Mouse (Mus musculus) heart, postnatal 0 days (tissue): ENCODE measurements at regions not wholly inside any gene's neighbourhood (a gene's known extent, or its start where the extent isn't known, plus 50 kb on each side); places are given as distances from the start of the nearest gene placed in this dataset.

Source experiments
- ATAC-seq: fragments of 200-750 bp; cut with Nextera tagmentation; 2 replicates; pipeline ENCODE4 v1.8.0; 2017; ENCODE audit warnings: low read depth, moderate number of reproducible peaks, moderate library complexity; ENCODE audit not compliant: insufficient read depth
- DNase-seq: peaks from one replicate; pipeline ENCODE4 v3.0.0-alpha.2; 2016; ENCODE audit warnings: low spot score
- H3K27ac ChIP-seq: fragments of 300-500 bp; sonication (generic); 2 replicates; pipeline ENCODE4 v1.5.1; 2014; ENCODE audit warnings: low read depth, mild to moderate bottlenecking
- H3K27me3 ChIP-seq: fragments of 300-500 bp; sonication (generic); 2 replicates; pipeline ENCODE4 v1.6.1; 2014; ENCODE audit warnings: low read length, mixed read lengths; ENCODE audit not compliant: control insufficient read depth, insufficient read depth
- H3K36me3 ChIP-seq: fragments of 300-500 bp; sonication (generic); replicated peaks from 2 replicates; pipeline ENCODE4 v1.6.1; 2014; ENCODE audit warnings: low read length, mixed read lengths; ENCODE audit not compliant: control insufficient read depth, insufficient read depth
- H3K4me1 ChIP-seq: fragments of 300-500 bp; sonication (generic); 2 replicates; pipeline ENCODE4 v1.6.1; 2014; ENCODE audit warnings: antibody characterized with exemption; ENCODE audit not compliant: control insufficient read depth, insufficient read depth
- H3K4me2 ChIP-seq: fragments of 300-500 bp; sonication (generic); 2 replicates; pipeline ENCODE4 v1.6.1; 2014; ENCODE audit warnings: low read depth, mild to moderate bottlenecking, low read length, moderate library complexity
- H3K4me3 ChIP-seq: fragments of 300-500 bp; sonication (generic); 2 replicates; pipeline ENCODE4 v1.5.1; 2014; ENCODE audit warnings: low read depth, low read length
- H3K9ac ChIP-seq: fragments of 300-500 bp; sonication (generic); replicated peaks from 2 replicates; pipeline ENCODE4 v1.6.1; 2014; ENCODE audit warnings: low read depth, low read length, mixed read lengths
- H3K9me3 ChIP-seq: fragments of 300-500 bp; sonication (generic); replicated peaks from 2 replicates; pipeline ENCODE4 v1.6.1; 2016; ENCODE audit warnings: low read length; ENCODE audit not compliant: control insufficient read depth
- CTCF ChIP-seq: IDR thresholded peaks from 2 replicates; pipeline ENCODE4 v1.5.1; 2016; ENCODE audit warnings: antibody characterized with exemption, control low read depth, low read depth
- EP300 ChIP-seq: IDR thresholded peaks from 2 replicates; pipeline ENCODE4 v1.6.1; 2016; ENCODE audit warnings: antibody characterized with exemption, low read depth
- WGBS: fragments of 180-500 bp; shearing (Covaris S2); extraction: QIAGEN DNeasy Blood & Tissue Kit; methylation state at CpG from one replicate; pipeline ENCODE4 v1.1.7; 2014; 5-methylcytosine and 5-hydroxymethylcytosine counted together

DNA sequence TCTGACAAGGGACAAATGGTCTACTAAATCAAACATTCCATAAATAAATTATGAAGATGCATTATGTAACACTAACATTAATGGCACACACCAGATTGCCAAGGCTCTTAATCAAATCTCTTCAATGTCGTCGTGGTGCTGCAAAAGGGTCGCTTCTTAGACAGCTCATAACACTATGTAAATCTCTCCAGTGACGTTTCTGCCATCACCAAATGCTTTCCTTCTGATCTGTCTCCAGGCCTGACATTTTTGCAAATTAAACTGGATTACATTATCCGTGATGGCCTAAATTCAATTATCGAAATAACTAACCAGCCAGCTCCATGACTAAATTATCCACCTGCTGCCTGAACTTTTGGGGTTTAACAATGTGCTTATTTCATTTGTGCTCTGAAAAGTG is 356.4 kb downstream of the Kif16b start:
- ATAC-seq (no peak), DNase-seq (no peak)
- no peaks in the 10 kb centered on the region for H3K27me3 ChIP-seq
- no peak overlapping the region for H3K4me3 ChIP-seq
- H3K9ac ChIP-seq = no peak overlapping the region
- H3K9me3 ChIP-seq = no peaks in the 10 kb centered on the region
- no peak for TF ChIP-seq EP300
- no peak for TF ChIP-seq CTCF
- no peak overlapping the region for H3K4me2 ChIP-seq
- no peaks in the 10 kb centered on the region for H3K36me3 ChIP-seq
- no peaks in the 10 kb centered on the region for H3K4me1 ChIP-seq
- 66% methylated on average over 6 of the region's 6 CpGs for WGBS
- H3K27ac ChIP-seq = no peak overlapping the region

- TF ChIP-seq CTCF = no peak
- TF ChIP-seq EP300 = no peak
- DNase-seq (no peak), ATAC-seq (no peak)
- Histone ChIP-seq H3K9ac (no peak overlapping the region), H3K4me1 (no peaks in the 10 kb centered on the region), H3K4me3 (no peak overlapping the region), H3K4me2 (no peak overlapping the region), H3K9me3 (no peaks in the 10 kb centered on the region), H3K27me3 (no peaks in the 10 kb centered on the region), H3K27ac (no peak overlapping the region), H3K36me3 (no peaks in the 10 kb centered on the region)
- 28% methylated on average over 1 of the region's 1 CpGs for WGBS
These were observed 361.4 kb downstream of the Kif16b start for GRCm38 (mm10) chr2:142539980-142540379.

DNA sequence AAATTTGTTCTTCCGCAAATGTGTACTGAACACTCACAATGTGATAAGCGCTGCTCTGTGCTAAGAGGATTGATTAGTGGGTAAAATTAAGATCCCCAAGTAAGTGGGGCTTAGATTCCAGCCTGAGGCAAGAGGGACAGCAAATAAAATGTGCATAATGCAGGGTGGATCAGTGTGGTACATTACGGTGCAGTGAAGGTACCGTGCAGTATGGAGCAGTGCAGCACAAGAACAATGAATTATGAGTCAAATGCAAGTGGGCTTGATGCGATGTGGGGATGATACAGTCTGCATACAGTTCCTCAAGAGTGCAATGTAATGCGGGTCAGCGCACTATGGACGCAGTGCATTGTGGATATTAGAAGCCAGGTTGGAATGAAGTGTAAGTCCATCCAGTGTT is 367.8 kb downstream of the Kif16b start:
- H3K4me1 ChIP-seq = no peaks in the 10 kb centered on the region
- 90% methylated on average over 8 of the region's 8 CpGs for WGBS
- no peak for TF ChIP-seq EP300
- no peak for TF ChIP-seq CTCF
- H3K27me3 ChIP-seq = no peaks in the 10 kb centered on the region
- H3K27ac ChIP-seq = no peak overlapping the region
- no peak for DNase-seq
- H3K36me3 ChIP-seq = no peaks in the 10 kb centered on the region
- H3K4me3 ChIP-seq = no peak overlapping the region
- no peak overlapping the region for H3K4me2 ChIP-seq
- ATAC-seq = no peak
- H3K9me3 ChIP-seq = no peaks in the 10 kb centered on the region
- H3K9ac ChIP-seq = no peak overlapping the region

DNA sequence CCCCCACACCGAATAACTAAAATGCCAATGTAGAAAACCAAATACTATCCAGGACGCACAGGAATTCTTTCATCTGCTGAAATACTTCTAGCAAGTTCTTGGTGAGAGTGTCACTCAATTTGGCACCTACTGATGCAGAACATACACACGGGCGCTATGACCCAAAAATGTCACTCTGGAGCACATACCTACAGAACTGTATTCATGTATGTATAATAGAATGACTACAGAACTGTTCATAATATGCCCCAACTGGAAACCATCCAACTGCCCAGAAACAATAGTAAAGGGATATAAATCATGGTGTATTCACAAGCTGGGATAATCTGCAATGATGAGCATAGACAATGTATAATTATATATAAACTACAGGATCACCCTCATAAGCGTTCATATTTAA is 378.9 kb downstream of the Kif16b start:
- no peak overlapping the region for H3K9ac ChIP-seq
- WGBS = 77% methylated on average over 5 of the region's 5 CpGs
- no peaks in the 10 kb centered on the region for H3K9me3 ChIP-seq
- ATAC-seq (no peak), DNase-seq (no peak)
- no peak overlapping the region for H3K27ac ChIP-seq
- H3K27me3 ChIP-seq = no peaks in the 10 kb centered on the region
- no peak overlapping the region for H3K4me2 ChIP-seq
- no peaks in the 10 kb centered on the region for H3K36me3 ChIP-seq
- no peaks in the 10 kb centered on the region for H3K4me1 ChIP-seq
- no peak overlapping the region for H3K4me3 ChIP-seq
- no peak for TF ChIP-seq CTCF
- no peak for TF ChIP-seq EP300

DNA sequence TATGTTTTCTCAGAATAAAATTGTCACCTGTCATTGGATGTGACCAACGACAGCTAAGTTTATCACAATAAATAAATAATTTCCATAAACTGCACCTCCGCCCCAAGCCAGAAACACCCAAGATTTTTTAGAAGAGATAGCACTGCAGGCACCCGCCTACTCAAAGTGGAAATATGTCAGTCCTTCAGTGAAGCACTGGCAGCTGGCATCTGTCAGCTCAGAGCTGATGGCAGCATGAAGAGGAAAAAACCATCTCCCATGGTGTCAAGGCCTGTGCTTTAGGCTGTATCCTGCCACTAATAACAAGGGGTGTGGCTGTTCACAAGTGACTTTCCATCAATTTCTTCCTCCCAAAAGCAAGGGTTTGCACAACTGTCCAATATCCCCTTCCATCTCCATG is 383.6 kb downstream of the Kif16b start:
- H3K9ac ChIP-seq = no peak overlapping the region
- no peak for TF ChIP-seq CTCF
- TF ChIP-seq EP300 = no peak
- no peaks in the 10 kb centered on the region for H3K9me3 ChIP-seq
- no peak for DNase-seq
- no peak overlapping the region for H3K4me3 ChIP-seq
- no peak overlapping the region for H3K27ac ChIP-seq
- 54% methylated on average over 3 of the region's 3 CpGs for WGBS
- H3K4me1 ChIP-seq = no peaks in the 10 kb centered on the region
- no peak for ATAC-seq
- no peaks in the 10 kb centered on the region for H3K27me3 ChIP-seq
- H3K36me3 ChIP-seq = no peaks in the 10 kb centered on the region
- H3K4me2 ChIP-seq = no peak overlapping the region

- no peak for DNase-seq
- Histone ChIP-seq H3K4me2 (no peak overlapping the region), H3K36me3 (no peaks in the 10 kb centered on the region), H3K4me3 (no peak overlapping the region), H3K27me3 (no peaks in the 10 kb centered on the region), H3K4me1 (no peaks in the 10 kb centered on the region), H3K9me3 (no peaks in the 10 kb centered on the region), H3K9ac (no peak overlapping the region), H3K27ac (no peak overlapping the region)
- TF ChIP-seq EP300 = no peak
- TF ChIP-seq CTCF = no peak
- 73% methylated on average over 1 of the region's 1 CpGs for WGBS
- ATAC-seq = no peak
These were observed 396.1 kb downstream of the Kif16b start for GRCm38 (mm10) chr2:142505216-142505615.
